Mouse (Mus musculus): ENCODE data around the gene Olfr61.
"Not testable (repeated sequence)": the region's sequence is repeated elsewhere in the genome, so short reads cannot be mapped to it uniquely, and the experiment has no call there.

Gene Olfr61

DNA sequence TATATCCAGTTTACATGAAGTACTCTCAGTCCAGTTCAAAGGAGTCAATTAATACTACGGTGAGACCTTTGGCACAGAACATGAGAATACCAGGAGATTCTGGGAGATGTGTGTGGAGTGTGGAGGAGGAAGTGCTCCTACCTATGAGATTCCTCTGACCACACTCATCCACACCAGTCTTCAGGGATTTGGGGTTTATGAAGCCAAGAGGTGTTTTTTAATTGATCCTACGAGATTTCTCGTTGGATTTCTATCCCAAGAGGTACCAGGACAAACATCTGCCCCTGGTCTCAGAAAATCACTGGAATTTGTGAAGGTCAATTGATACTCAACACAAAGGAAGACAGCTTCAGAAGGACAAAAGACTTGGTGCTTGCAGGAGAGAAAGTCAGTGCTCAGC is at the start of gene Olfr61:
TSS of gene Olfr61 (plus strand) at position 301 of the 400 bp plus-strand sequence.
- in situ Hi-C loops (cut with MboI; ENCODE audit: low sequenced_read_pairs), result not testable (repeated sequence)

DNA sequence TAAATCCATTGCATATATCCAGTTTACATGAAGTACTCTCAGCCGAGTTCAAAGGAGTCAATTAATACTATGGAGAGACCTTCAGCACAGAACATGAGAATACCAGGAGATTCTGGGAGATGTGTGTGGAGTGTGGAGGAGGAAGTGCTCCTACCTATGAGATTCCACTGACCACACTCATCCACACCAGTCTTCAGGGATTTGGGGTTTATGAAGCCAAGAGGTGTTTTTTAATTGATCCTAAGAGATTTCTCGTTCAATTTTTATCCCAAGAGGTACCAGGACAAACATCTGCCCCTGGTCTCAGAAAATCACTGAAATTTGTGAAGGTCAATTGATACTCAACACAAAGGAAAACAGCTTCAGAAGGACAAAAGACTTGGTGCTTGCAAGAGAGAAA is 27.8 kb upstream of the Olfr61 start, which contains the start of gene Olfr46:
TSS of gene Olfr46 (plus strand) at position 301 of the 400 bp plus-strand sequence.
- in situ Hi-C loops (cut with MboI; ENCODE audit: low sequenced_read_pairs), result not testable (repeated sequence)

DNA sequence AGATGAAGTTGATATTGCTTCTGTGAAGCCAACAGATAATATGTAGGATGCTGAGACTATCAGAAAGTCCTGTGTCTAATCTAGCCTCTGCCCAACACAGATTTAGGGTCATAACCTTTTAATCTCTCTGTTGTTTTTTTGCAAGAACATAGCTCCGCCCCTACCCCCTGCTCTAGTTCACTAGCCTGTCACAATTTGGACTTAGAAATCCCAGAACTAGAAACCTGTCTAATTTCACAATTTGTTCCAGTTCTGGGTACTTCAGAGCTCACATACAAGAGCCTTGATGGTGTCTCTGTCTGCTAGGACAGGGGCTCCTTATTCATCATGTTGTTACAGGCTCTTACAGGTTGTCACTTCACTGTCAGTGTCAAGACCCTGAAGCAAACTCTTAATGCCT is 1.8 kb downstream of the Olfr61 start:
- in situ Hi-C loops (cut with MboI; ENCODE audit: low sequenced_read_pairs), result no loop called here

DNA sequence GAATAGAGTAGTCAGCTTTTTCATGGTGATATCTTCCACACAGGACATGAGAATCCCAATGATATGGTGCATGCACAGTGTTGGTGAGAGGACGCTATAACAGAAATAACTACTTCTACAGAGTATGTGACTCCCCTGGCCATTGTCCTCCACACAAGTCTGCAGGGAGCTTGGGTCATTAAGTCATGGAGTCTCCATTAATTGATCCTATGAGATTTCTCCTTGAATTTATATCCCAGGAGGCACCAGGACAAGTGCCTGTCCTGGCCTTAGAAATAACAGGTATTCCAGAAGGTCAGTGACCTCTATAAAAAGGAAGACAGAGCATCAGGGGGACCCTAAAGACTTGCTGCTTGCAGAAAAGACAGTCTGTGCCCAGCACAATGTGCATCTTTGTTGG is 17.4 kb downstream of the Olfr61 start, which contains the start of gene Olfr53:
TSS of gene Olfr53 (plus strand) at position 301 of the 400 bp plus-strand sequence.
- in situ Hi-C loops (cut with MboI; ENCODE audit: low sequenced_read_pairs), result no loop called here

DNA sequence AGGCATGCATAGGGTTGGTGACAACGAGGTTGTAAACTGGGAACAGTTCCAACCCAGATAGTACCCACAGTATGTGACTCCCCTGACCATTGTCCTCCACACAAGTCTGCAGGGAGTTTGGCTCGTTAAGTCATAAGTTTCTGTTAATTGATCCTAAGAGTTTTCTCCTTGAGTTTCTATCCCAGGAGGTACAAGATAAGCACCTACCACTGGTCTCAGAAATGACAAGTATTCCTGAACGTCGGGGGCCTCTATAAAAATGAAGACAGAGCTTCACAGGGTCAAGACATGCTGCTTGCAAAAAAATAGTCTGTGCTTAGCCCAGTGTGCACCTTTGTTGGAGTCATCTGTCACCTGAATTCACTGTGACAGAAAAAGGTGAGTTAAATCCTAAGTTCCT is 30.9 kb downstream of the Olfr61 start, which contains the start of gene Olfr539:
TSS of gene Olfr539 (plus strand) at position 301 of the 400 bp plus-strand sequence.
- in situ Hi-C loops (cut with MboI; ENCODE audit: low sequenced_read_pairs), result no loop called here

DNA sequence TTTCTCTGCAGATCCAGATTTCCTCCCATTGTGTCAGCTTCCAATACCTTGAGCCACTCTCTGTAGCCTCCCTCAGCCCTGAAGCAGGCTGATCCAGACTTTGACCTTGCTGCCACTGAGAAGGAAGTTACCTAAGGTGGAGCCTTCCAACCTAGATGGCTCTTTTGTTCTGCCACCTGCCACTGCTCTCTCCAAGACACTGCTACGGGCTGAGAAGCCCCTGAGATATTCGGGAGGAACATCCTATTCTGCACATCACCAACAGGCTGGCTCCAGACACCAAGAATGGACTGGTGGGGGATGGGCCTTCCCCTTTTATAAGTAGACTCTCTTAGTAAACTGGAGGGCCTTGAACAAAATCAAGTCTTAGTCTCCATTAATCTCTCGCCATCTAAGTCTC is 41.9 kb downstream of the Olfr61 start:
- in situ Hi-C loops (cut with MboI; ENCODE audit: low sequenced_read_pairs), result not testable (repeated sequence)

DNA sequence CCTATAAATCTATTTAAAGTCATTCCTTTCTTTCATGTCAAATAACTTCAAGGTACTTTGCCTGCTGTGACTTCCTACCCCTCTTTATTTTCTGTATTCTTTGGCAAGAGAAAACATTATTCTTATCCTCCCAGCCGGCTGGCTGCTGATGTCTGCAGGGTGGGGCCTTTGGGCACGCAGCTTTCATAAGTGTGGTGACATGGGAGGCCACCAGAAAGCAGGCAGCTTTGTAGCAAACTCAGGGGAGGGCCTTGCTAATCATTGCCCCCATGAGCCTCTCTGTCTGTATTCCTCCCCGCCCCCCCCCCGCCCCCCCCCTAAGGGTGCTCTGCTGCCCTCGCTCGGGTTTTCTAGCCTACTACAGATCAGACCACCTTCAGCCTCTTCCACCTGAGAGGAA is 47.1 kb downstream of the Olfr61 start:
- in situ Hi-C loops (cut with MboI; ENCODE audit: low sequenced_read_pairs), result no loop called here

DNA sequence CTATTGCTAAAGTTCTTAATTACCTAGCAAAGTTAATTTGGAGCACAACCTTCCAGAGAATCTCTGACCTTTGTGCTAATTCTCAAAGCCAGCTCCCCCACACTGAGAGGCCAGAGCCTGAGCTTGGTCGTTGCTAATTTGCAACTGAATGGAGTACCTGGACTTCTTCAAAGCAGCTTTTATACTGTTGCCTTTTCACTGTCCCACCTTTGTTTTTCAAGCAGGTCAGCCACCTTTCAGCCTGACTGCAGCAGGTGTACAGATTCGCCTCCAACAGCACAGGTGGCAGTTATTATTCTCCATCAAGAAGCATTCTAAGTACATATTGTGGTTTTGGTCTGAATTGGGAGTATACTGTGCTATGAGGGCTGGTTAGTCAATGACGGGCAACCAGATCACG is 50.8 kb downstream of the Olfr61 start:
- in situ Hi-C loops (cut with MboI; ENCODE audit: low sequenced_read_pairs), result not testable (repeated sequence)

DNA sequence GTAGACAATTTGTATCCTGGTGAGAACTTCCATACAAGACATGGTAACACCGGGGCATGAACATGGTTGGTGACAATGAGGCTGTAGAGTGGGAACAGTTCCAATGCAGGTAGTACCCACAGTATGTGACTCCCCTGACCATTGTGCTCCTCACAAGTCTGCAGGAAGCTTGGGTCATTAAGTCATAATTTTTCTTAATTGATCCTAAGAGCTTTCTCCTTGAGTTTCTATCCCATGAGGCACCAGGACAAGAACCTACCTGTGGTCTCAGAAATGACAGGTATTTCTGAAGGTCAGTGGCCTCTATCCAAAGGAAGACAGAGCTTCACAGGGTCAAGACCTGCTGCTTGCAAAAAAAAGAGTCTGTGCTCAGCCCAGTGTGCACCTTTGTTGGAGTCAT is 52.9 kb downstream of the Olfr61 start, which contains the start of gene Olfr45:
TSS of gene Olfr45 (plus strand) at position 301 of the 400 bp plus-strand sequence.
- in situ Hi-C loops (cut with MboI; ENCODE audit: low sequenced_read_pairs), result no loop called here
